Mouse (Mus musculus): ENCODE results near the gene Acbd3. TPM values are rescaled to one million over a fixed set of nuclear protein-coding genes. Genes with fewer than 3 reads are reported as not detected.

Gene Acbd3
- polyA plus RNA-seq, 1 experiment from 2014 or later, result 29.4 TPM

- no peaks in the 10 kb centered on the region for H3K4me1 ChIP-seq (ENCODE audit: control insufficient read depth, insufficient read depth, low read length)
- no peak for ATAC-seq (ENCODE audit: insufficient number of reproducible peaks, insufficient read depth, low FRiP score, low read depth)
- H3K27ac ChIP-seq (ENCODE audit: low read length), result no peak overlapping the region
- no peak overlapping the region for H3K9ac ChIP-seq (replicated peaks; ENCODE audit: low read depth, low read length)
- H3K9me3 ChIP-seq (ENCODE audit: control insufficient read depth, low read depth, low read length), result no peaks in the 10 kb centered on the region
- H3K4me3 ChIP-seq (ENCODE audit: low read depth, low read length), result no peak overlapping the region
- H3K36me3 ChIP-seq (ENCODE audit: control insufficient read depth, insufficient read depth, low read length), result peaks cover 52% of the 10 kb centered on the region
- H3K4me2 ChIP-seq (replicated peaks; ENCODE audit: low read depth, low read length), result no peak overlapping the region
- WGBS, result 94% methylated on average over 11 of the region's 11 CpGs
- H3K27me3 ChIP-seq (ENCODE audit: control insufficient read depth, insufficient read depth, low read length), result no peaks in the 10 kb centered on the region
Measured at GRCm38 (mm10) chr1:180752115-180752514, 26.3 kb downstream of the Acbd3 start.

GRCm38 (mm10) chr1:180754376-180754775, 28.5 kb downstream of the Acbd3 start:
- Histone ChIP-seq H3K4me3 (ENCODE audit: low read depth, low read length) (no peak overlapping the region), H3K9me3 (ENCODE audit: control insufficient read depth, low read depth, low read length) (no peaks in the 10 kb centered on the region), H3K9ac (replicated peaks; ENCODE audit: low read depth, low read length) (no peak overlapping the region), H3K4me2 (replicated peaks; ENCODE audit: low read depth, low read length) (no peak overlapping the region), H3K27ac (ENCODE audit: low read length) (no peak overlapping the region), H3K27me3 (ENCODE audit: control insufficient read depth, insufficient read depth, low read length) (no peaks in the 10 kb centered on the region), H3K36me3 (ENCODE audit: control insufficient read depth, insufficient read depth, low read length) (peaks cover 34% of the 10 kb centered on the region), H3K4me1 (ENCODE audit: control insufficient read depth, insufficient read depth, low read length) (no peaks in the 10 kb centered on the region)
- ATAC-seq (ENCODE audit: insufficient number of reproducible peaks, insufficient read depth, low FRiP score, low read depth), result no peak
- WGBS, result 84% methylated on average over 8 of the region's 8 CpGs

DNA sequence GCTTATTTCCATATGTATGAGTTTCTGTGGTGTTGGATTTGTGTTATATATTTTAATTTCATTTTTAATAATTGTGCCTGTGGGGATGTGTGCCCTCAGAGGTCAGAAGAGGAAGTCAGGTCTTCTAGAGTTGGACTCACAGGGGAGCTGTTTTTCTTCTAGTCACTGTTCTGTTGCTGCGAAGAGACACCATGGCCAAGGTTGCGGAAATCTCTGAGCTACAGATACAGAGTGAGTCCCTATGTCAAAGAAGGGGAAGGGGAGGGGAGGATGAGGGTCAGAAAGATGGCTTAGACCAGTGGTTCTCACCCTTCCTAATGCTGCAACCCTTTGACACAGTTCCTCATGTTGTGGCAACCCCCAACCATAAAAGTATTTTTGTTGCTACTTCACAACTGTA, 30.9 kb downstream of the Acbd3 start:
- 92% methylated on average over 2 of the region's 2 CpGs for WGBS

DNA sequence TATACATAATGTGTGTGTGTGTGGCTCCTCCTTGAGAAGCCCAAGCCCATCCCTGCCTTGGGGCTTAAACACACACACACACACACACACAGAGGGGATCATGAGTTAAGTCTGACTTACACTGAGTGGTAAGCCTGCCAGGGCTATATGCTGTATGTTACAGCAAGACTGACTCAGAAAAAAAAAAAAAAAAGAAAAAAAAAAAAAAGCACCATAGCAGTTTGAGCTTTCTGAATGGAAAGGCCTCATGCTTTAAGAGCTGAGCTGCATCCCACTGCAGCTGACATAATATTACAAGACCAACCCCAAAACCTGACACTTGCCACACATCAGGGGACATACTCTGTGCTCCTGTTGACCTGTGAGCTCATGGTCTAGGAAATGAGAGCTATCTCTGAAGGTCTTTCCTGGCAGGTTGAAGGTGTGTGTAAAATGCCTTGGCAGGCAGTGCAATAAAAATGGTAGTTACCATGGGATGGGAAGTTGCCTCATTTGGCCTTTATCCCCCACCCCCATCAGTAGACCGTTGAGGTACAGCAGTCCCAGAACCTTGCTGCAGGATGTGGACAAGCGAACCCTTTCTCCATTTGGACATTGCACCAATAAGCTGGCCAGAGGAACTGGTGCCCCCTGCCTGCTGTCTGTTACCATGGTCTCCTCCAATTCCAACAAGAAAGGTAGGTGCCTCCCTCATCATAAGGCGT, 31.6 kb downstream of the Acbd3 start:
- Histone ChIP-seq H3K27me3 (ENCODE audit: control insufficient read depth, insufficient read depth, low read length) (no peaks in the 10 kb centered on the region), H3K4me2 (replicated peaks; ENCODE audit: low read depth, low read length) (no peak overlapping the region), H3K36me3 (ENCODE audit: control insufficient read depth, insufficient read depth, low read length) (peaks cover 20% of the 10 kb centered on the region), H3K27ac (ENCODE audit: low read length) (no peak overlapping the region), H3K4me1 (ENCODE audit: control insufficient read depth, insufficient read depth, low read length) (no peaks in the 10 kb centered on the region), H3K9me3 (ENCODE audit: control insufficient read depth, low read depth, low read length) (no peaks in the 10 kb centered on the region), H3K4me3 (ENCODE audit: low read depth, low read length) (no peak overlapping the region), H3K9ac (replicated peaks; ENCODE audit: low read depth, low read length) (no peak overlapping the region)
- peak; percentile 60; the same call in 1 of the 2 replicates for ATAC-seq (ENCODE audit: insufficient number of reproducible peaks, insufficient read depth, low FRiP score, low read depth)
- 86% methylated on average over 3 of the region's 3 CpGs for WGBS

More for the DNA sequence above, 30.9 kb downstream of the Acbd3 start:
- Histone ChIP-seq H3K27me3 (ENCODE audit: control insufficient read depth, insufficient read depth, low read length) (no peaks in the 10 kb centered on the region), H3K4me1 (ENCODE audit: control insufficient read depth, insufficient read depth, low read length) (no peaks in the 10 kb centered on the region), H3K9me3 (ENCODE audit: control insufficient read depth, low read depth, low read length) (no peaks in the 10 kb centered on the region), H3K27ac (ENCODE audit: low read length) (no peak overlapping the region), H3K9ac (replicated peaks; ENCODE audit: low read depth, low read length) (no peak overlapping the region), H3K36me3 (ENCODE audit: control insufficient read depth, insufficient read depth, low read length) (peaks cover 25% of the 10 kb centered on the region), H3K4me3 (ENCODE audit: low read depth, low read length) (no peak overlapping the region), H3K4me2 (replicated peaks; ENCODE audit: low read depth, low read length) (no peak overlapping the region)
- ATAC-seq (ENCODE audit: insufficient number of reproducible peaks, insufficient read depth, low FRiP score, low read depth), result no peak

DNA sequence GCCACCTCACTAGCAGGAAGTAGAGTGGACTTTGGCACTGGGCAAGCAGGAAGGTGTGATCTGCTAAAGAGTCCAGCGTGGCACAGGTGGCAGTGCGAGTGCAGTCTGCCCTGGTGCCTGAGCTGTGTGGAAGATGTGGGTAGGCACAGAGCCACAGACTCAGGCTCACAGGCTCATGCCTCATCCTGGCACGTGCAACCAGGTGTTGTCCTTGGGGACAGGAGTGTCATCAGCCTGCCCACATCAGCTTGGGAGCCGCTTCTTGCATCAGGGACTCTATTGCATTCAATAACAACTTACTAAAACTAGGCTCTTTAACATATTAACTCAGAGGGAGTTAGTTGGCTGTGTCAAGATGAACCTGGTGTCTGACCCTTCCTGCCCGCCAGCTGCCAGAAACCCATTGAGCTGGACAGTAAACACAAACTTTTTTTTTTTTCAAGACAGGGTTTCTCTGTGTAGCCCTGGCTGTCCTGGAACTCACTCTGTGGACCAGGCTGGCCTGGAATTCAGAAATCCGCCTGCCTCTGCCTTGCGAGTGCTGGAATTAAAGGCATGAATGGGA, 32.2 kb downstream of the Acbd3 start:
- Histone ChIP-seq H3K27me3 (ENCODE audit: control insufficient read depth, insufficient read depth, low read length) (no peaks in the 10 kb centered on the region), H3K4me2 (replicated peaks; ENCODE audit: low read depth, low read length) (no peak overlapping the region), H3K9me3 (ENCODE audit: control insufficient read depth, low read depth, low read length) (no peaks in the 10 kb centered on the region), H3K4me1 (ENCODE audit: control insufficient read depth, insufficient read depth, low read length) (no peaks in the 10 kb centered on the region), H3K36me3 (ENCODE audit: control insufficient read depth, insufficient read depth, low read length) (peaks cover 13% of the 10 kb centered on the region), H3K9ac (replicated peaks; ENCODE audit: low read depth, low read length) (no peak overlapping the region), H3K4me3 (ENCODE audit: low read depth, low read length) (no peak overlapping the region), H3K27ac (ENCODE audit: low read length) (no peak overlapping the region)
- ATAC-seq (ENCODE audit: insufficient number of reproducible peaks, insufficient read depth, low FRiP score, low read depth), result no peak; the same call in 1 of the 2 replicates
- 90% methylated on average over 7 of the region's 7 CpGs for WGBS

- no peaks in the 10 kb centered on the region for H3K9me3 ChIP-seq (ENCODE audit: control insufficient read depth, low read depth, low read length)
- no peaks in the 10 kb centered on the region for H3K36me3 ChIP-seq (ENCODE audit: control insufficient read depth, insufficient read depth, low read length)
- no peaks in the 10 kb centered on the region for H3K27me3 ChIP-seq (ENCODE audit: control insufficient read depth, insufficient read depth, low read length)
- no peak overlapping the region for H3K9ac ChIP-seq (replicated peaks; ENCODE audit: low read depth, low read length)
- H3K4me2 ChIP-seq (replicated peaks; ENCODE audit: low read depth, low read length), result no peak overlapping the region
- 0 out of 2 replicates have a peak, but pooled peaks have one; percentile 35 for ATAC-seq (ENCODE audit: insufficient number of reproducible peaks, insufficient read depth, low FRiP score, low read depth)
- WGBS, result 78% methylated on average over 11 of the region's 11 CpGs
- peaks cover 5% of the 10 kb centered on the region; the same call in 1 of the 2 replicates for H3K4me1 ChIP-seq (ENCODE audit: control insufficient read depth, insufficient read depth, low read length)
- H3K27ac ChIP-seq (ENCODE audit: low read length), result no peak overlapping the region
- H3K4me3 ChIP-seq (ENCODE audit: low read depth, low read length), result no peak overlapping the region
Measured at GRCm38 (mm10) chr1:180762180-180762579, 36.3 kb downstream of the Acbd3 start.

DNA sequence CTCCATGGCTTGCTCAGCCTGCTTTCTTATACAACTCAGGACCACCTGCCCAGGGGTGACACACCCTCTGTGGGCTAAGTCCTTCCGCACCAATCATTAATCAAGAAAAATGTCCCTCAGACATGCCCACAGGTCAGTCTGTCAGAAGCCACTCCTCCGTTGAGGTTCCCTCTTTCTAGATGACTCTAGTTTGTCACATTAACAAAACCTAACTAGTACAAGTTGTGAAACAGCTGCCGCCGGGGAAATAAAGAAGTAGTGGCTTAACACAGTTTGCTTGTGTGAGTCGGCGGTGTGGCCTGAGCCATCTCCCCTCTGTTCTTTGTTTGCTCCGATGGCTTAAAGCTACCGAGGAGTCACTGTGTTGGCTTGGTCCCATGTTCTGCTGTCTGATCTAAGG, 36.8 kb downstream of the Acbd3 start:
- 68% methylated on average over 8 of the region's 8 CpGs for WGBS
- Histone ChIP-seq H3K9me3 (ENCODE audit: control insufficient read depth, low read depth, low read length) (no peaks in the 10 kb centered on the region), H3K4me2 (replicated peaks; ENCODE audit: low read depth, low read length) (no peak overlapping the region), H3K9ac (replicated peaks; ENCODE audit: low read depth, low read length) (no peak overlapping the region), H3K36me3 (ENCODE audit: control insufficient read depth, insufficient read depth, low read length) (no peaks in the 10 kb centered on the region), H3K27me3 (ENCODE audit: control insufficient read depth, insufficient read depth, low read length) (no peaks in the 10 kb centered on the region), H3K4me1 (ENCODE audit: control insufficient read depth, insufficient read depth, low read length) (peaks cover 8% of the 10 kb centered on the region), H3K27ac (ENCODE audit: low read length) (no peak overlapping the region), H3K4me3 (ENCODE audit: low read depth, low read length) (no peak overlapping the region)
- no peak for ATAC-seq (ENCODE audit: insufficient number of reproducible peaks, insufficient read depth, low FRiP score, low read depth)

GRCm38 (mm10) chr1:180763307-180763706, 37.5 kb downstream of the Acbd3 start:
- no peak for ATAC-seq (ENCODE audit: insufficient number of reproducible peaks, insufficient read depth, low FRiP score, low read depth)
- Histone ChIP-seq H3K27me3 (ENCODE audit: control insufficient read depth, insufficient read depth, low read length) (no peaks in the 10 kb centered on the region), H3K9ac (replicated peaks; ENCODE audit: low read depth, low read length) (peak overlapping the region; percentile 32)

More at GRCm38 (mm10) chr1:180763307-180763706, 37.5 kb downstream of the Acbd3 start:
- Histone ChIP-seq H3K4me1 (ENCODE audit: control insufficient read depth, insufficient read depth, low read length) (peaks cover 12% of the 10 kb centered on the region), H3K4me2 (replicated peaks; ENCODE audit: low read depth, low read length) (peak overlapping the region; percentile 80), H3K9me3 (ENCODE audit: control insufficient read depth, low read depth, low read length) (no peaks in the 10 kb centered on the region), H3K4me3 (ENCODE audit: low read depth, low read length) (peak overlapping the region; percentile 36), H3K27ac (ENCODE audit: low read length) (no peak overlapping the region), H3K36me3 (ENCODE audit: control insufficient read depth, insufficient read depth, low read length) (no peaks in the 10 kb centered on the region)
- WGBS, result 15% methylated on average over 14 of the region's 14 CpGs

Measured in stomach, embryonic 14.5 days (tissue).